Mouse (Mus musculus): ENCODE measurements at regions not wholly inside any gene's neighbourhood (a gene's known extent, or its start where the extent isn't known, plus 50 kb on each side); places are given as distances from the start of the nearest gene placed in this dataset.

DNA sequence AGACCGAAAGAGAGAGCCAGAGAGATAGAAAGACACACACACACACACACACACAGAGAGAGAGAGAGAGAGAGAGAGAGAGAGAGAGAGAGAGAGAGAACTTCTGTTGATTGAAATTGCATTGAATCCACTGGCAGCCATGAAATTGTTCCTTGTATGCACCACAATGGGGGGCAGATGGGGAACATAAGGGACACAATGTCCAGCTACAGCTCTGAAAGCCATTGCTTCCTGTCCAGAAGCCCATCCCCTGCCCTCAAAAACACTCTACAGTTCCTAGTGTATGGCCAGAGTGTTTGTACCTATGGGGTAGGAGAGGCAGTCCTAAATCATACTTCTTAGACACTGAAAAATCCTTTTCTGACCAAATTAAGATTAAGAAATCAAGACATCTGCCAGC, 270.9 kb upstream of the Nrp1 start:
- no peak for DNase-seq
- intact Hi-C loops (cut with DNase I; ENCODE audit: low total_unique reads) = no loop called here

DNA sequence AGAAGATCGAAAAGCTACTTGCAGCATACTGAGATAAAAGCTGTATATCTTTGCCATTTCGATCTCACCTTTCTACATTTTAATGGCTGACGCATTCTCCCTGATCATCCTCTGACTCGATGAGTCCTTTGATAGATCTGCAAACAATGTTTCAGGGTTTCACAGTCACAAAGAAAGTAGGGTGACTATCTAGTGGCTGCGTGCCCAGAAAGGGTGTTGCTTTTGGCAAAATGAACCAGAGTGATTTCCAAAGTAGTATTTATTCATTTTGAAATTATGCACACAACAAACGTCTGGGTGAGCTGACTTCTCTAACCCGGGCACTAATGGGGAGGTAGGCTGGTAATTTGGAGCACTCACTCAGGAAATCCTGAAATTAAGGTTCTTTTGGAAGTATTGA, 265.6 kb upstream of the Nrp1 start:
- intact Hi-C loops (cut with DNase I; ENCODE audit: low total_unique reads) = no loop called here
- DNase-seq = peak; percentile 5

DNA sequence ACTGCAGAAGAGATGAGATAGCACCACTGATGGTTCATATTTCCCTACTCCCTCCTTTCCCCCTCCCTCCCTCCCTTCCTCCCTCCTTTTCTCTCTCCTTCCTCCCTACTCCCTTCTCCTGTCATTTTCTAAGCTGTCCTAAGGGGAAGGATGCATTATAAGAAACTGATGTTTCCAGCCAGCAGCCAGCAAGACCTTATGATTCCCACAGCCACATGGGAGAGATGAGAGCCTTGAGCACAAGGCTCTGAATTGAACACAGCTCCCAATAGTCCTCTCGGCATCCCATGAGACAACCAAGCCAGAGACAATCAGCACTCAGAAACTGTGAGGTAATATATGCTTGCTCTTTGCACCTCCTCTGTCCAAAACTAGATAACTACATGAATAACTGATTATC, 263.0 kb upstream of the Nrp1 start:
- no peak for DNase-seq
- intact Hi-C loops (cut with DNase I; ENCODE audit: low total_unique reads) = no loop called here

DNA sequence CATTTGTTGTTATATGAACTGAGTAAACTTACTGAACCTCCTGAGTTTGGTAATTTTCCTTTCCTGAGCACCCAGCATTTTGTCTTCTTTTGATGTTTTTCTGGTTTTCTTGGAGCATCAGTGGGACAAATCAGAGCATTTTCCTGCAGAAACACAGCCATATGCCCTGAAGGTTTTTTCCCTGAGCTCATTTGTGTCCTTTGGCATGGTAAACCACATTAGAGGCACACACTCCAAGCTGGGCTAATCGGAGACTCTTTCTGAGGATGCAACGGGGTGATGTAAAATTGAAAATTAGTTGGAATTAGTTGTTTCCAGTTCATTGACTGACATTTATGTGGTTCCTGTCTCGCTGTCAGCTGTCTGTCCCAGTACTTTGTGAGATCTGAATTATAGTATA, 260.8 kb upstream of the Nrp1 start:
- intact Hi-C loops (cut with DNase I; ENCODE audit: low total_unique reads) = no loop called here
- no peak for DNase-seq

DNA sequence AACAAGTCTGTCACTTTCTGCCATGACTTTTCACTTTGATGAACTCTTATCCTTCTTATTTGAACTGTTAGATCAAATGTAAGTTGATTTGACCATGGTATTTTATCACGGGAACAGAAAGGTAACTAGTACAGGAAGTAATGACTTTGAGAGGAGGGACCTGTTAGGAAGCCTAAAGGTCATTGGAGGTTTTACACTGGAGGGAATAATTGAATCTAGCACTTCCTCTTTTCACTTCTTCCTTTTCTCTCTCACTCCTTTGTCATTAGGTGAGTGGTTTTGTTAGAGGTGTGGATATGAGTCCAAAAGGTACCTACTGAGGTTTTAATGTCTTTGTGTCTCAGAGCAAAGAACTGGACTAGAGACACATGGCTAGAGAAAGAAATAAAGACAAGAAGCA, 255.0 kb upstream of the Nrp1 start:
- DNase-seq = no peak
- intact Hi-C loops (cut with DNase I; ENCODE audit: low total_unique reads) = no loop called here

DNA sequence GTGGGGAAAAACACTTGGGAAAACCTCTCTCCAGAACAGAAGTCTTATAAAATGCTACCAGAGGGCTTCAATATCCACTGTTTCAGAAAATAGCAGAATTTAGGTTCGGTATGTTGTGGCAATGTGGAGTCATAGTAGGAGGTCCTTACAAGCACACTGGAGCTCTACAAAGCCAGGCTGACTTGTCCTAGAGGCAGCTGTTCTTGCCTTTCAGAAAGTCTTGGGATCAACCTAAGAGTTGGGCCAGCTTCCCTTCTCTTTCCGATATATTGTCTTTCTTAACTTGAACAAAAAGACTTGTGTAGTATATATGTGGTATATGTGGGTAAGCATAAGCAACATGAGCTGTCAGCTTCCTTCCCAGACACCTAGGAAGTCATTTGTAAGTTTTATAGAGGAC, 251.8 kb upstream of the Nrp1 start:
- intact Hi-C loops (cut with DNase I; ENCODE audit: low total_unique reads) = no loop called here
- DNase-seq = no peak

DNA sequence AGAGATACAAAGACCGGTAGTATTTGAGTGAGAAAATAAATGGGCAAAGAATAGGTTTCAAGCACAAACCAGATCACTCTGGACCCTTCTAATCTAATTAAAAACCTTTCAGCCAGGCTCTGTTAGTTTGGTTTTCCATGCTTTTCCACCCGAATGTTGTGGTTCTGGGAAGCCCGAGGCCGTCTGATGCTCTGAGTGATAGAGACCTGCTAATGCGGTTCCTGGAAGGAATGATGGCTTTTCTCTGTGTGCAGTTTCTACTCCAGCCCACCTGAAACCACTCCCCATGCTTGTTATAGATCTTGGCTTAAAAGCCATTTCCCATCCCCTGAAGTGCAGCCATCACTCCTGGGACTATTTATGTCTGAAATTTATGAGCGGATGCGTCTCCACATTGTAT, 251.4 kb upstream of the Nrp1 start:
- DNase-seq = no peak
- intact Hi-C loops (cut with DNase I; ENCODE audit: low total_unique reads) = no loop called here

DNA sequence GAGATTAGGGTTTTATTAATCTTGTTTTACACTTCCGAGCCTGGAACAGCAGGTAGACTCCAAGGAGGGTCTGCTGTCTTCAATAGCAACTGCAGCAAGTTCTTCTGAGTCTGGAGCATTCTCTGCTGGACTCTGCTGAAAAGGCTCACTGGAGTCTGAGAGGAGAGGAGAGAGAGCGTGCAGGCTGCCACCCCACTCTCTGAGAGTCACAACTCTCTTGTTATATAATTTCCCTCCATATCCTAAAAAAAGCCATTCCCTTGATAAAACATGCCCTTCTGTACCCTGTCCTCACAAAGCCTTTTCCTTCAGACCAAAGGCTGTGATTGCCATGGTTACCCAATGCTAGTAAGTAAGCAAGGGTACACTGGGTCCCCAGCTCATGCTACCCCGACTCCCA, 249.4 kb upstream of the Nrp1 start:
- no peak for DNase-seq
- intact Hi-C loops (cut with DNase I; ENCODE audit: low total_unique reads) = no loop called here

DNA sequence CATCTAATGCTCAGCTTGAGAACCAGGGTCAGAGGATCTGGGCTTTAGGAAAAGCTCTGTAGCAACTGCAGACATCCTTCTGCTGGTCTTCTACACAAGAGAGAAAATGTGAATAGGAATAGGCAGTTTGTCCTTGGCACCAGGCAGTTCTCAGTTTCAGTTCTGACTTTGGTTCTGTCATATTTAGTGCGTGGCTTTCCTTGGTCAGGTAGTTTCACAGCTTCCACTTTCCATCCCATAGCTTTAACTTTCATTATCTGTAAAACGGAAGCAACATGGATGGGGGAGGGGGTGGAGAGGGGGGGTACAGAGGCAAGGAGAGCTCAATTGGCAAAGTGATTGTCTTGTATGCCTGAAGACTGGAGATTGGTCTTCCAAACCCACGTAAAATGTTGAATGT, 247.3 kb upstream of the Nrp1 start:
- intact Hi-C loops (cut with DNase I; ENCODE audit: low total_unique reads) = no loop called here
- no peak for DNase-seq

DNA sequence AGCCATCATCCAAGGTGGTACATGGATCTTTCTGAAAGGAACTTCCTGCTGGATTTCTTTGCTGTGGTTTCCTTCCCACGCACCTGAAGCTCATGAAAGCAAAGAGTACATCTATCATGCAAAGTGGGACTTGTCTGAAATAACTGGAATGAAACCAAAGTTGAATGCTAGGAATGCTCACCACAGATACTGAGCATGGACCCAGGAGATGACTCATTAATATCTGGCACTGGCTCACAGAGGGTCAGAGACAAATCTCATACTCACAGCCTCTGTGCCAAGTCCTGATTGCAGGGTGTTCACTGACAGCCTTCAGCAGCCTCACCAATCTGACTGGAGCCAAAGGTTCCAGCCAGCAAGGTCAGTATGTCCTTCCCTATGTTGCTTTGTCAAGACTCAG, 245.3 kb upstream of the Nrp1 start:
- peak; percentile 15 for DNase-seq
- intact Hi-C loops (cut with DNase I; ENCODE audit: low total_unique reads) = no loop called here

DNA sequence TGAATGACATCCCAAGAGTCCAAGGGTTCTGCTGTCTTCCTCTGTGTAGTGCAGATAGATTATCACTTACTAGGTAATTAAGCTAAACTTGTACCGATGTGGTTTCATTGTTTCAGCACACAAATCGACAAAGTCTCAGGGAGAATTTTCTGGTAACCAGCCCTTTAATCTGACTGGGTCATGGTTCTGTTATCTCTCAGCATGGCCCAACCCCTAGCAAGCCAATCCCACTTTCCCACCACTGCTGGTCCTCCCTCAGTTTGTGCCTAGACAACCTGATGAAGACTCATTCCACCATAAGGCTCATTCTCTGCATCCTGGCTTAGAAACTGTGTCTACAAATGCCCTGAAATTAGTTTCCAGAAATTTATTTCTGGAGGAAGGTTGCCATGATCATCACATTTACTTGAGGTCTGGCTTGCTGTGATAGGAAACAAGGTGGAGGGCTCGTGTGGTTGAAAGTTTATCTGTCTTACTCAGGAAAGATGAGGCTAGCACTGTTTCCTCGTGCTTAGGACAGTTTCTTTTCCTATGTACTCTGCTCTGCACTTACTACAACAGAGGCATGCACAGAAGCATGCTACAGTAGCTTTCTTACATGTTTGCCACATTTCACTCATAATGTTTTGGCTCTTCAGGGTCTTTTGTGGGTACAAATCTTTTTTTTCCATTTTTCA, 217.0 kb upstream of the Nrp1 start:
- no peak for DNase-seq
- intact Hi-C loops (cut with DNase I; ENCODE audit: low total_unique reads) = no loop called here

DNA sequence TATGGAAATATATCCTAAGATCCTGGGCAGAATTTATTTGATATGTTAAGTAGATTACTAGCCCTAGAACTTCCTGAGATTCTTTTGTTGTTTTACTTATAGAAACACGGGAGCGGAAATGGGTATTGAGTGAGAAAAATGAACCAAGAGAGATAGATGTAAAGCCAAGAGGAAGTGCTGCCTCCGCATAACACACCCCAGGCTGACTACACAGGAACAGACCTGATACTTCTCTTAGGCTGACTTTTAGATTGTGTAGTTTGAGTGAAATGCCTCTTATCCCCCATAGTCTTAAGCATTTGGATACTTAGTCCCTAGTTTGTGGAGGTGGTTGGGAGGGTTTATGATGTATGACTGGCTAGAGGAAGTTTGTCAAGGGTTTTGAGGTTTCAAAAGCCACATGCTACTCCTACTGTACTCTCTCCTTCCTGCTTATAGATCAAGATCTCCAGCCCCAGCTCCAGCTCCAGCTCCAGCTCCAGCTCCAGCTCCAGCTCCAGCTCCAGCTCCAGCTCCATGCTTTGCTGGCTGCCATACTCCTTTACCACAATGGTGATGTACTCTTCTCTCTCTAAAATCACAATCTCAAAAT, 210.0 kb upstream of the Nrp1 start:
- no peak for DNase-seq
- intact Hi-C loops (cut with DNase I; ENCODE audit: low total_unique reads) = no loop called here

DNA sequence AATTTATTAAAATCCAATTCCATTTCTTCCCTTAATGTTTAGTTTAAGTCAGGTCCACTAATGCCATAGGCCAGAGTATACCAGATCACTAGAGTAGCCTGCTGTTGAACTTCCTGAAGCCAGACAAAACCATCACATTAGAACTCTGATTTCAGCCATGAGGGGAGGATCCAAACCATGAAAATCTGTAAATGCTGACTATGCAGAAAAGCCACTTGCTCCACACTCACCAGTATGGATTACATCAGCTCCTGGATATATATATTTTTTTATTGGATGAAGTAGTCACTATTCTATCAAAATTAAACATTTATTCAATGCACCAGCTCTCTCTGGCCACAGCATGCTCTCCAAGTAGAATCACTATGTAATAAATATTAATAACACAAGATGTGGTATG, 202.8 kb upstream of the Nrp1 start:
- no peak for DNase-seq
- intact Hi-C loops (cut with DNase I; ENCODE audit: low total_unique reads) = no loop called here

DNA sequence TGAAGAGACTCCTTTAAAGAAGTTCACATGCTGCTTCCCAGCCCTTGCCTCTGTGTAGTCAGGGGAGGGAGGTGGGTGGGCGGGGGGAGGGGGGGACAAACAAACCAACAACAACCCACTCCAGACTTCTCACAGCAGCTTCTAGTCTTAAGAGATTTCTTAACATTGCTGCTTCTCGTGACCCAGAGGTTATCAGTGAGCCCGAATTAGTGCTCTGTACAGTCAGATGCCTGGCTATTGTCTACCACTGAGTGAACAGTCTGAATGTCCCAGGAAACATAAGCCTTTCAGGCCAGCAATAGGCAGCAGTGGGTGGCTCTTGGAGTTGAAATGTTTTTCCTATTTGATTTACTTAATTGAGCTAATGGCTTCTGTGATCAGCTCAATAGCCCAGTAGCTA, 202.2 kb upstream of the Nrp1 start:
- intact Hi-C loops (cut with DNase I; ENCODE audit: low total_unique reads) = no loop called here
- no peak for DNase-seq

DNA sequence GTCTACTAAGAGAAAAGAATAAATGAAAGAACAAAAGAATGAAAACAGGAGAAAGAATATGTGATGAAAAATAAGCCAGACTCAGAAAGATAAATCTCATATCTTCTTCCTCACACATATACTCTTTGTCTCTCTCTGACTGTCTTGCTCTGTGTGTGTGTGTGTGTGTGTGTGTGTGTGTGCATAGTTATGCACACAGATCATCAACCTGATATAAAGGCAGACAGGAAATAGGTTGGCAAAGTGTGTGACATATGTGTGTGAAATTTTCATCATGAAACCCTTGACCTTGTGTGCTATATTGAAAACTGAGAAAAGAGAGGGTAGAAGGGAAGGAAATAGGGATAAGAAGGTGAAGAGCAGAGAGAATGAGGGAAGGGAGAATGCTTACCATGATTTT, 195.5 kb upstream of the Nrp1 start:
- intact Hi-C loops (cut with DNase I; ENCODE audit: low total_unique reads) = no loop called here
- no peak for DNase-seq

DNA sequence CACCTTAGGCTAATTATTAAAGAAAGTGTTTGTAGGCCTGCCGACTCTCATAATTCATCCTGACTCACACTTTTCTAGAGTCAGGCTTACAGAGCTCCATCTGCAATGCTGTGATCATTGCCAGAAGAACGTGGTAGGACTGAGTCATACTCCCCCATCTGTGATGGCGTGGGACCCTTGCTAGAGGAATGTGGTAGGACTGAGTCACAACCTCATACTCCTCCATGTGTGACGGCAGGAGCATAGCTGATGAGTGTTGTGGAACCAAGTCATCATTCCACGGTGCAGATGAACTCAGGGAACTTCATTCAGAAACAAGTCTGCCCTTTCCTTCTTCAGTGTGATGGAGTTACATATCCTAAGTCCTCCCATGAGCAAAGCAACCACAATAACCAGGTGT, 193.4 kb upstream of the Nrp1 start:
- DNase-seq = no peak
- intact Hi-C loops (cut with DNase I; ENCODE audit: low total_unique reads) = no loop called here

DNA sequence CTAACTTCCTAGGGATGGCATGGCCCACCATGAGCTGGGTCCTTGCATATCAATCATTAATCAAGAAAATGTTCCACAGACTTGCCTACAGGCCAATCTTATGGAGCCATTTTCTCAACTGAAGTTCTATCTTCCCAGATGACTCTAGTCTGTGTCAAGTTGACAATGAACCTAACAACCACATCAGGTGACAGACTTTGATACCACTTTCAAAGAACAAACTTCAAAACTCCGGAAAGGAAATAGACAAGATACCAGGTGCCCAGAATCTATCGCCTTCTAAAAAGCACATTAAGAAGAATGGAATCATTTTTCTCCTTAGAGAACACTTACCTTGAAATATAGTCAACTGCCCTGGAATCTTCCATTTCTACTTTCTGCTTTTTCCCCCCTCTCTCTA, 192.8 kb upstream of the Nrp1 start:
- intact Hi-C loops (cut with DNase I; ENCODE audit: low total_unique reads) = no loop called here
- DNase-seq = no peak

DNA sequence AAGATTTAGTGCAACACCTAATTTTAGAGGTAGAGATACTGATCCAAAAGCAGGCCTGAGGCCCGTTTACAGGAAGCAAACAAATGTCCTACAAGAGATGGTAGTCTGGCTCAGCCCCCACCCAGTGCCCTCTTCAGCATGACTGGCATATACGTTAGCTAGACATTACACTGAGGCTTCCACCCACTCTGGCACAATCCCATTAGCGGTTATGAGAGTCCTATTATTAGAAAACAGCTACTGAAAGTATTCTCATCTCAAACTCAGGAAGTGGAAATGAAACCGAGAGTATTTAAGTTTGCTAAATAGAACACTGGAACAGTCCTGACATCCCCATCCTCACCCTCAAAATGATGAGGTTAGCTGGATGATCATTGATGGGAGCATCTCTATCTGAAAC, 192.3 kb upstream of the Nrp1 start:
- intact Hi-C loops (cut with DNase I; ENCODE audit: low total_unique reads) = no loop called here
- no peak for DNase-seq

DNA sequence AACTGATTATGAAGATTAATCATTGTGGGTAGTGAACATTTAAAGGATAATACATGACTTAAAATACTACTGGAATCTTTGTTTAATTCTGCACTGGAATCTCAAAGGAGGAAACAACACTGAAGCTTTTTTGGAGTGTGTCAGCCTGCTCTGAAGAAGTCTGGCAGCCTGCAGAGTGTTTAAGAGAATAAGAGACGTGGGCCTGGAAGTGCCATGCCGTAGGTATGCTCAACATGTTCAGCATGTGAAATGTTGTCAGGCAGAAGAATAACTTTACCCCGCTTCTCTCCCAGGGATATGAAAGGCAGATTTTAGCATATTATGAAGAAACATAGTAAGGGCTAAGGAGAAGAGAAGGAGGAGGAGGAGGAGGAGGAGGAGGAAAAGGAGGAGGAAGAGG, 189.6 kb upstream of the Nrp1 start:
- intact Hi-C loops (cut with DNase I; ENCODE audit: low total_unique reads) = no loop called here
- DNase-seq = no peak

DNA sequence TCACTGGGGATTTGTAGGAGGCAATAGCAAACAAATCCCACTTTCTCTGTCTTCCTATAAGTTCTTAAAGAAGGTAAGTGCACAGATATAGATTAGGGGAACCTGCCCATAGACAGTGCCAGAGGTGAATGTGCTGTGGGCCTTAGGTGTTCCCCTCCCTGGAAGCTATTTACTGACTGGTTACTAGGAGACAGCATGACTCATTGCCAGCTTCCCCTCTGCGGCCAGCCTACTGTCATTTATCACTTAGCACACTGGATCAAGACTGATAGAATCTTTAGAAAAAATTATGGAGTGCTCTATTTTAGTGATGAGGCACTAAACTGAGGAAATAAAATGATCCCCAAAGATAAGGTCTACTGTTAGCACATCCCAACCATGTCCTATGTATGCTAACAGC, 187.3 kb upstream of the Nrp1 start:
- no peak for DNase-seq
- intact Hi-C loops (cut with DNase I; ENCODE audit: low total_unique reads) = no loop called here

DNA sequence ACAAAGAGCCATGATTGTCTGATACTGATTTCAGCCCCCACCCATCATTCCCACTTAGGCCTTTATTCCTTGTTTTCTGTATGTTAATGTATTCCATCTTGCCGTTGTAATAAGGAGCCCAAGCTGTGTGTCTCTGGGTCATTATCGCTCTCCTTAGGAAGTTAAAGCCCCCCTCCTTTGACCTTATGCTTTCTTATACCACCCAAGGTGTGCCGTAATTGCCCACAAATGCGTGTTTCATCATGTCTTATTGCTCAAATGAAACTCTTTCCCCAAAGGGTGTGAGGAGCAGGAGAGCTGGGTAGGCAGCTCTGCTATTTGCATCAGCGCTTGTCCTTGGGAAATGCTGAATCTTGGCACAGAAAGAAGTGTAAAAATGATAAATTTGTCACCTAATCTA, 178.2 kb upstream of the Nrp1 start:
- intact Hi-C loops (cut with DNase I; ENCODE audit: low total_unique reads) = no loop called here

DNA sequence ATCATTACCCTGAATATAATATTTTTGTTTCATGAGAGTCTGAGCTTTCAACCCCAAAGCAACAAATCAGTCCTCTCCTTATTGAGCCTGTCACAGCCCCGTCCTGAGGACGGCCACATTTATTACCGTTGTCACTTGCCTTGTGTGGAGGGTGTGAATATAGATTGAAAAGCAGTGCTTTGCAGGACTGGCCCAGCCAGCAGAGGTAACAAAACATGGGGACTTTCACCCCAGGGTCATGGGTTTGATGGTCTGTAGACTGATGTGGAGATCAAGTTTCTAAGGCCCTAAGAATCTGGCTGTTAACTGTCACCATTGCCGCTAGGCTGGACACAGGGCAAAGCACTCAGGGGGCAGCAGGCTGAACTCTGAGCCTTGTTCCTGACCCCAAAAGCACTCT, 175.3 kb upstream of the Nrp1 start:
- no peak for DNase-seq
- intact Hi-C loops (cut with DNase I; ENCODE audit: low total_unique reads) = no loop called here

More for the DNA sequence above, 178.2 kb upstream of the Nrp1 start:
- no peak for DNase-seq
